Mouse (Mus musculus) C2C12 (cell line): Measurements from ENCODE around the gene Clmp. TPM values are rescaled to one million over a fixed set of nuclear protein-coding genes. Genes with fewer than 3 reads are reported as not detected.
A peak's percentile ranks its signal among the peaks of the same experiment; 100 is the strongest.

ENCODE experiments used
- H3K27me3 ChIP-seq: one replicate; pipeline ENCODE4 v1.6.1; 2011; ENCODE audit not compliant: control insufficient read depth, insufficient read depth, insufficient read length
- H3K36me3 ChIP-seq: one replicate; pipeline ENCODE4 v1.6.1; 2011; ENCODE audit not compliant: control insufficient read depth, insufficient read depth
- H3K4me3 ChIP-seq: one replicate; pipeline ENCODE4 v1.5.1; 2011; ENCODE audit warnings: mild to moderate bottlenecking, control low read depth; ENCODE audit not compliant: poor library complexity, insufficient read depth, severe bottlenecking
- H3K79me2 ChIP-seq: one replicate; pipeline ENCODE4 v1.6.1; 2011; ENCODE audit not compliant: control insufficient read depth, insufficient read depth
- H3K79me3 ChIP-seq: one replicate; pipeline ENCODE4 v1.6.1; 2011; ENCODE audit warnings: low read depth, control low read depth
- H3ac ChIP-seq: one replicate; pipeline ENCODE3; 2011; ENCODE audit warnings: low read depth; ENCODE audit not compliant: control insufficient read depth, insufficient read length
- CEBPB ChIP-seq: IDR thresholded peaks from one replicate; pipeline ENCODE4 v1.6.1; 2011; ENCODE audit warnings: low read depth, mild to moderate bottlenecking, control low read depth, moderate library complexity
- CTCF ChIP-seq: IDR thresholded peaks from one replicate; pipeline ENCODE4 v1.5.1; 2011; ENCODE audit not compliant: control insufficient read depth, insufficient read depth, insufficient read length
- FOSL1 ChIP-seq: IDR thresholded peaks from one replicate; pipeline ENCODE4 v1.8.0; 2011; ENCODE audit warnings: mild to moderate bottlenecking, low read length; ENCODE audit not compliant: poor library complexity, insufficient read depth, severe bottlenecking
- MAX ChIP-seq: IDR thresholded peaks from one replicate; pipeline ENCODE4 v1.6.1; 2011; ENCODE audit warnings: mild to moderate bottlenecking, control low read depth
- MYOD1 ChIP-seq: IDR thresholded peaks from one replicate; pipeline ENCODE4 v1.6.1; 2011; ENCODE audit warnings: low read depth; ENCODE audit not compliant: control insufficient read depth, insufficient read length
- MYOG ChIP-seq: IDR thresholded peaks from one replicate; pipeline ENCODE4 v1.6.1; 2011; ENCODE audit not compliant: control insufficient read depth, insufficient read length; ENCODE audit errors: extremely low read depth
- USF1 ChIP-seq: IDR thresholded peaks from one replicate; pipeline ENCODE4 v1.6.1; 2011; ENCODE audit warnings: low read depth, mild to moderate bottlenecking, control low read depth, moderate library complexity
- polyA plus RNA-seq: library from polyadenylated mRNA; unstranded; fragments of >200 nt; fragmentation: generic; extraction: Trizol; gene quantifications from one replicate; pipeline ENCODE4 v1.2.1, GENCODE M21; 2012; ENCODE audit warnings: missing spikeins

Gene Clmp
- polyA plus RNA-seq, 1 experiment = 13.6 TPM

DNA sequence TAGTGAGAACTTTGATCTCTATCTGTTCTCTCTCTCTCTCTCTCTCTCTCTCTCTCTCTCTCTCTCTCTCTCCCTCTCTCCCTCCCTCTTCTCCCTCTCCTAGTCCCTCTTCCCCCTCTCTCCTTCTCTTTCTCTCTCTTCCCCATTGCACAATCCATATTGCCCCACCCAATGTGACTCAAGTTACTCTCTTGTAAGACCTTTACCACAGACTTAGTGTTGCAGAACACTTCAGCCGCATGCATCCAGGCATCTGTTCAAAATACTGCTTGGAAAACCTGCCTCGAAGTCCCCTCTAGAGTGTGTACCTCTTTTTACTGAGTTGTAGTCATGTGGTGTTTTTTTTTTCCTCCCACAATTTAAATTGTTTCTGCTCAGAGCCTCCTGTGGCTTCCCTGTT, 44.4 kb upstream of the Clmp start:
- H3K79me3 ChIP-seq = no peaks in the 10 kb centered on the region
- no peaks in the 10 kb centered on the region for H3K27me3 ChIP-seq
- no peak overlapping the region for H3K4me3 ChIP-seq
- H3K36me3 ChIP-seq = no peaks in the 10 kb centered on the region
- no peak overlapping the region for H3ac ChIP-seq
- H3K79me2 ChIP-seq = no peaks in the 10 kb centered on the region
- TF ChIP-seq MYOG = no peak
- TF ChIP-seq CTCF = no peak
- TF ChIP-seq CEBPB = peak; percentile 83
- no peak for TF ChIP-seq MAX
- no peak for TF ChIP-seq FOSL1

DNA sequence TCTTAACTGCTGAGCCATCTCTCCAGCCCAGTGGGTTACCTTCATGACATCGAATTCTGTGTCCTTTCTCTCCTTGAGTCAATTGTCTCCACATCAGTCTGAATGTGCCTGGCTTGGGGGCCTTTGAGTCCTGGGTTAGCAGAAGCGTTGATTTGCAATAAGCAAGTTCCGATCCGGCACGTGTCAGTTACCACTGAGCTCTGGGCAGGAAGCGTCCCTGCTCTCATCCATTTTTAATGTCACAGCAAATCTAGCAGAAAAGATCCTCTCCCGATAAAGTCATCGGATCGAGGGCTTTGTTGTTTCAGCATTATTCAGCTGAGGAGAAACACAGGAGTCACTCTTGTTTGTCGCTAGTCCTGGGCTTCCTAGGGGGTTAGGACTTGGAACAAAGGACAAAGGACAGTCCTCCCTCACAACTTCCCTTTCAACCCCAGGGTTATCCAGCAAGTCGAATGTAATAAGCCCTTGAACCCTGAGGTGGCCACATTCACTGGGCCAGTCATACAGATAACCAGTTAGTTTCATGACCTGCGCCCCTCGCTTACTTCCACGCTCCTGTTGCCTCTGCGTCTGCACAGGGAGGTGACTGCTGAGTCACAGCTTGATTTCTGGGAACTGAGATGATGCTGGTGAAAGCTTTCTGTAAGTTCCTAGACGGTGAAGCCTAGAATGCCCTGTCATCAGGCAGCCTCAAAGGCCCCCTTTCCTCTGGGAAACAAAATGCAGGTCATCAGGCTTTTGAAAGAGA, 43.1 kb upstream of the Clmp start:
- Histone ChIP-seq H3K36me3 (no peaks in the 10 kb centered on the region), H3K27me3 (no peaks in the 10 kb centered on the region), H3ac (no peak overlapping the region), H3K4me3 (no peak overlapping the region), H3K79me2 (no peaks in the 10 kb centered on the region), H3K79me3 (no peaks in the 10 kb centered on the region)
- TF ChIP-seq MYOD1 = no peak
- TF ChIP-seq CTCF = no peak
- no peak for TF ChIP-seq MAX
- no peak for TF ChIP-seq FOSL1
- no peak for TF ChIP-seq MYOG
- TF ChIP-seq USF1 = no peak
- TF ChIP-seq CEBPB = no peak

DNA sequence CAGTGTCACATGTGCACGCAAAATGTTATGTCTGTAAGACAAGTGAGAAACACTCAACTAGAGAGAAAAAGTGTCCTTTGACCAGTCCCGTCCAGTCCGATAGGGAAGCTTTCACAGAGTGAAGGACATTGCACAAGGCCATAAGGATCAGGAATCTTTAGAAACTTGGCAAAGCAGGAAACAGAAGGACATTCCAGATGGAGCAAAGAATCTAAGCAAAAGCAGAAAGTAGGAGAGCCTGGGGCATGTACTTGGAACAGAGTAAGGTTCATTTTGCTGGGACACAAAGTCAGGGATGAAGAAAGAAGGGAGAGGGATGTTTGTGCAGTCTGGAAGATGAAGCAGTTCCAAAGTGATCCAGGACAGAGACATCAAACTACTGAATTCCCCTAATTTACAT, 36.3 kb upstream of the Clmp start:
- Histone ChIP-seq H3K4me3 (no peak overlapping the region), H3K27me3 (no peaks in the 10 kb centered on the region), H3ac (no peak overlapping the region), H3K79me2 (no peaks in the 10 kb centered on the region), H3K79me3 (no peaks in the 10 kb centered on the region), H3K36me3 (no peaks in the 10 kb centered on the region)
- TF ChIP-seq CTCF (no peak), FOSL1 (no peak), USF1 (no peak)

DNA sequence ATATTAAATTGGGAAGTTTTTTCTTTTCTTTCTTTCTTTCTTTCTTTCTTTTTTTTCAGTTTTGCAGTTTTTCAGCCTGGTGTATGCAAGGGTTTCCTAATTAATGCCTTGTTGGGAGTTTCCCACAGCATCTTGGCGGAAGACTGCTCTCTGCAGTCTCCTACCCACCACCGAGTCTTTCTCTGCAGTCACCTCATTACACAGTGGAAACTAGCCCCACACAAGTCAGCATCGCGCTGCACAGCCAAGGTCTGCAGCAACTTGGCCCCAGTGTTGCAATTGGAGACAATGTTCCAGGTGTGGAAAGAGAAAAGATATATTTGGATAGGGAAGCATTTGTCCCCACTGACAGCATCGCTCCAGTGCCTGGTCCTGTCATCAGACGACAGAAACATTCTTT, 35.8 kb upstream of the Clmp start:
- TF ChIP-seq FOSL1 = no peak
- no peak for TF ChIP-seq USF1
- no peak for TF ChIP-seq MYOG
- TF ChIP-seq MAX = no peak
- no peak for TF ChIP-seq MYOD1
- no peak for TF ChIP-seq CTCF
- no peak for TF ChIP-seq CEBPB
- Histone ChIP-seq H3K4me3 (no peak overlapping the region), H3K79me2 (no peaks in the 10 kb centered on the region), H3K79me3 (no peaks in the 10 kb centered on the region), H3ac (no peak overlapping the region), H3K36me3 (no peaks in the 10 kb centered on the region), H3K27me3 (no peaks in the 10 kb centered on the region)

DNA sequence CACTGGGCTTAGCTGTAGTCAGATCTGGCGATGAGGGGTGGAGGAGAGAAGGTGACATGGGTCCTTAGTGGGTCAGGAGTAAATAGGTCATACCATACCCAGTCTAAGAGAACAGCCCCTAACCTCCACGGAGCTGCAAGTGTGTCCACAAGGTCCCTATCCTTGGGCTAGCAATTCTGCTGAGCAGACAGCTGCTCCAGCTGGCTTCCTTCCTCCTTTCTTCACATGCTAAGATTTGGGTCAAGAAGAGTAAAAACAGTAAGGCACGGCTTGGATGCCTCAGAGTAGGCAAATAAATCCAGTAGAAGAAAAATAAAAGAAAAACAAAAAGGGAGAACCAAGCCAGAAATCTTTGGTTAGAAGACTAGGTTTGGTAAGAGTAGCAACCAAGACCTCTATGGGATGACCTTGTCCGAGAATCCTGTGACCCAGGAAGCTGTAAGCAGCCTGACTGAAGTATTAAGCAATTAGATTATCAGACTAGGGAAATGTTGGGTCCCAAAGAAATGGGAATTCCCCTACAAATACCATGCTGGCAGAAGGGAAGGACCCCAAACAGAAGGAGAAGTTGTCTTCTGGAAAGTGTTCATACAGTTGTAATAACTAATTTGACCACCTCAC, 34.4 kb upstream of the Clmp start:
- Histone ChIP-seq H3K27me3 (no peaks in the 10 kb centered on the region), H3K79me3 (no peaks in the 10 kb centered on the region), H3ac (no peak overlapping the region), H3K79me2 (no peaks in the 10 kb centered on the region), H3K36me3 (no peaks in the 10 kb centered on the region), H3K4me3 (no peak overlapping the region)
- TF ChIP-seq MYOG (no peak), USF1 (no peak), FOSL1 (no peak), MAX (no peak), CEBPB (no peak), MYOD1 (no peak), CTCF (no peak)

DNA sequence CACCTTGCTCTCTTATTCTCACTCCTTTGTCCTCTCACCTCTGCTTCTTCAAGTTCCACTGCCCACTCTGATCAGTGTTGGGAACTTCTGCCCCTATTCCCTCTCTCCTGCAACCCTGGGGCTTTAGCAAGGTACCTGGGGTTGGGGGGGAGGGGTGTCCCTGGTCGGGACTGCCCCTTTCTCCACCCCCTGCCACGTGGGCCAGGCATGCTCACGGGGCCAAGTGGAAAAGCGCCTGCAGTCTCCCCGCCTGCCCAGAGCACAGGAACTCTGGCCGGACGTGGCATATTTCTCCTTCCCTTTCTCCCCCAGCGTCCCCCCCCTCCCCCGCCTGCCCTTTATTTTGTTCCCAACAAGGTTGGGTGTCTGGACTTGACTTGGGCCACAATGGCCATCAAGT, 33.0 kb upstream of the Clmp start:
- TF ChIP-seq MAX = no peak
- no peak for TF ChIP-seq FOSL1
- no peak for TF ChIP-seq MYOG
- TF ChIP-seq CEBPB = no peak
- no peak for TF ChIP-seq CTCF
- TF ChIP-seq USF1 = no peak
- TF ChIP-seq MYOD1 = no peak
- Histone ChIP-seq H3K79me3 (no peaks in the 10 kb centered on the region), H3K36me3 (no peaks in the 10 kb centered on the region), H3K79me2 (no peaks in the 10 kb centered on the region), H3K27me3 (no peaks in the 10 kb centered on the region), H3K4me3 (no peak overlapping the region), H3ac (no peak overlapping the region)
